Mouse (Mus musculus): ENCODE measurements around the gene Dip2b.

Dip2b gene

GRCm38 (mm10) chr15:100177167-100177566, 138.7 kb downstream of the Dip2b start:
- no peak for DNase-seq (ENCODE audit: low read depth, low spot score)

DNA sequence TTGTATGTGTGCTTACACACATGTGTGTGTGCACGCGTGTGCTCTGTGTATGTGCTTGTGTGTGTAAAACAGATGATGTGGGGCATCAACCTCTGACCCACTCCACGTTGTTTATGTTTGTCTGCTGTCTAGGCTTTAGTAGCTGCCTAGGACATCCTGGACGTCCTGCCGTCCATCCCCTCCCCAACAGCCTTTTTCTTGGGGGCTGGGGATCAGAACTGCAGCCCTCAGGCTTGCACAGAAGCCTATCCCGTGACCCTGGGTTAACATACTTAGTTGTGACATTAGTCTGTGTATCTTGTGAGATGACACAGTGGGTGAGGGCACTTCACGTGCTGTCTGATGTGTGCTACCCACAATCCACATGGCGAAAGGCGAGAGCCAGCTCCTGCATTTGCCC, 139.1 kb downstream of the Dip2b start:
- DNase-seq (ENCODE audit: low read depth, low spot score): no peak

GRCm38 (mm10) chr15:100178487-100178886, 140.0 kb downstream of the Dip2b start:
- no peak for DNase-seq (ENCODE audit: low read depth, low spot score)

DNA sequence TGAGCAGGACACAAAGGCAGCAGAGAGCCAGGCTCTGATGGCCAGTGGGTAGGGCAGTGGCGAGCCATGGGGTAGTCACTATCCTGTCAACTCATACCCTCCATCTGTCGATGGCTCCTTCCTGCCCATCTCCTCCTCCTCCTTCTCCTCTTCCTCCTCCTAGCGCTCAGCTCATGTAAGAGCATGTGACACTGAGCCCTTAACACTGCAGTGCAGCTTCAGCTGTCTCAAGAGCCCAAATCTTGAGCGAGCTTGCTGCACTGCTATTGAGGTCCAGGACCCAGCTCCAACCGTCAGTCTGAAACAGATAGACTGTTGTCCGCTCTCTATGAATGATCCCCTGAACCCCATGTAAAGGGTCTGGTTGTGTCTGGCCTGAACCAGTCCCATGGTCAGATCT, 141.2 kb downstream of the Dip2b start:
- peak; percentile 24 for DNase-seq (ENCODE audit: low read depth, low spot score)

DNA sequence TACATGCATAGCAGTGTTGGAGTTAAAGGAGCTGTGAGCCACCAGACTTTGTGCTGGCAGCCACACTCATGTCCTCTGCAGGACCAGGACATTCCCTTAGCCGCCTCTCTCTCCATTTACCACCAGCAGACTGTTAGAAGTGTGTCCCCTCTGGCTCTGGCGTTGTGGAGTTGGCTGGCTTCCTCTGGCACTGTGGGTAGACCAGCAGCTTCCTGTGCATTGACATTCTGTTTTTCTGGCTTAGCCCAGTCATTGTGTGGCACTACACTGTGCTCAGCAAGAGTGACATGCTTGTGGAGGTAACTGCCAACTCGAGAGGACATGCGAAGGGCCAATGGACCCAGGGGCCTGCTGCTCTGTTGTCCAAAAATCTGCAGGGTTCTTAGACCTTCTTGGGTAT, 141.8 kb downstream of the Dip2b start:
- DNase-seq (ENCODE audit: low read depth, low spot score): peak; percentile 62

- peak; percentile 90 for DNase-seq (ENCODE audit: low read depth, low spot score)
Measured at GRCm38 (mm10) chr15:100181841-100182240, 143.4 kb downstream of the Dip2b start.

DNA sequence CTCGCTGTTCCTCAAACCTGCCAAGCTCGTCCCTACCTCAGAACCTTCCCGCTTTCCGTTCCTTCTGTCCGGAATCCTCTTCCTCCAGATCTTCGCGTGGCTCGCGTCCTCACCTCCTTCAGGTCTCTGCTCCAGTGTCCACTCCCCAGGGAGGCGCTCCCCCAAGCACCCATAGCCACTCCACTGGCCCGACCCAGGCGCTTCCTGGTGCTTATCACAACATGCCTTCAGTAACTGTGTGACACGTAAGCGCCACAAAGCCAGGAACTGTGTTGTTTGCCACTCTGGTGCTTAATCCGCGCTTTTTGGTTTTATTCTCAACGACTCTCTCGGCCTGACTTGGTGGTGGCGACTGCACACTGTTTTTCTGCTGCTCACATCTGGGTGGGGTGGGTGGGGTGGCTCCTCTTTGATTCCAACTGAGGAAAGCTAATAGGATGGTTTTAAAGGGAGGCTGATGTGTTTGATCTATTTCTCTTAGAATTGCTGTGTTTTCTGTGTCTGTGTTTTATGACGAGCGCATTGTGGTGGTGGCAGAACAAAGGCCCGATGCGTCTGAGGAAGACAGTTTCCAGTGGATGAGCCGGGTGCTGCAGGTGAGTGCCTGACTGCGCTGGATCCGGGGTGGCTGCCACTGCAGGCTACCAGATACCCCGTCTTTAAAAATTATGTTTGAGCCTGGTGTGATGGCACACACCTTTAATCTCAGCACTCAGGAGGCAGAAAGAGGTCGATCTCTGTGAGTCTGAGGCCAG, 144.2 kb downstream of the Dip2b start:
- DNase-seq (ENCODE audit: low read depth, low spot score): peak; percentile 73

DNA sequence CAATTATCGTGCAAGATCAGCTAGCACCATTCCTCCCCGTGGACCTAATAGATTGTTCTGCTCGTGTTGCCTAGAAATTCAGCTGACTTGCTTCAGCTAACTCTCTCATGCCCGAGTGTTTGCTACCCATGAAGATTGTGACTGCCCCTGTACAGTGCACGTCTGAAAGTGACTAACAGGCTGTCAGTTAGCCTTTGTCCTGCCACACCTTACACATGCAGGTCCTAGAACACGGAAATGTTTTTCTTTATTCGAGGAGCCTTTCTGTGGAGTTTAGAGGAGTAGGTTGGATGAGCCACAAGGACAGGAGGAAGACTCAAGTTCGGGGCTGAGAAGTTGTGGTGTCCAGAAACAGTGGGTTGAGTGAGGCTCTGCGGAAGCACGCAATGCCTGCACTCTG, 145.0 kb downstream of the Dip2b start:
- no peak for DNase-seq (ENCODE audit: low read depth, low spot score)

DNA sequence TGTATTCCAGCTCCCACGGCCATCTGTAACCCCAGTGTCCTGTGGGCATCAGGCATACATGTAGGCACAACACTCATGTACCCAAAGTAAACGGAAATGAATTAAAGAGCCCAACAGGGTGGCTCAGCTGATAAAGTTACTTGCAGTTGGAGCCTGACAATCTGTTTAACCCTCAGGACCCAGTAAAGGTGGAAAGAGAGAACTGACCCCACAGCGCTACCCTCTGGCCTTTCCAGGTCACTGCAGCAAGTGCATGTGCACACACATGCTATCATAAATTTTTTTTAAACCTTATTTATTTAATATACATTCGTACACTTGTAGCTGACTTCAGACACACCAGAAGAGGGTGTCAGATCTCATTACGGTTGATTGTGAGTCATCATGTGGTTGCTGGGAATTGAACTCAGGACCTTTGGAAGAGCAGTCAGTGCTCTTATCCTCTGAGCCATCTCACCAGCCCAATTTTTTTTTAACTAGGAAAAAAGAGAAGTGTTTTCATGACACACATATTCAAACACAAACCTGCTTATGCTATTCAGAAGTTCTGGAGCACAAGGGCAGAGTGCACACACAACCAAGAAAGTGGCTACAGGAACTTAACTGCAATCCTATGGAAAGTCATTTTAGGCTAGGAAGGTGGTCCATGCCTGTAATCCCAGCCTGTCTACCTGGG, 146.5 kb downstream of the Dip2b start:
- peak; percentile 41 for DNase-seq (ENCODE audit: low read depth, low spot score)

GRCm38 (mm10) chr15:100186234-100186633, 147.8 kb downstream of the Dip2b start:
- no peak for DNase-seq (ENCODE audit: low read depth, low spot score)

DNA sequence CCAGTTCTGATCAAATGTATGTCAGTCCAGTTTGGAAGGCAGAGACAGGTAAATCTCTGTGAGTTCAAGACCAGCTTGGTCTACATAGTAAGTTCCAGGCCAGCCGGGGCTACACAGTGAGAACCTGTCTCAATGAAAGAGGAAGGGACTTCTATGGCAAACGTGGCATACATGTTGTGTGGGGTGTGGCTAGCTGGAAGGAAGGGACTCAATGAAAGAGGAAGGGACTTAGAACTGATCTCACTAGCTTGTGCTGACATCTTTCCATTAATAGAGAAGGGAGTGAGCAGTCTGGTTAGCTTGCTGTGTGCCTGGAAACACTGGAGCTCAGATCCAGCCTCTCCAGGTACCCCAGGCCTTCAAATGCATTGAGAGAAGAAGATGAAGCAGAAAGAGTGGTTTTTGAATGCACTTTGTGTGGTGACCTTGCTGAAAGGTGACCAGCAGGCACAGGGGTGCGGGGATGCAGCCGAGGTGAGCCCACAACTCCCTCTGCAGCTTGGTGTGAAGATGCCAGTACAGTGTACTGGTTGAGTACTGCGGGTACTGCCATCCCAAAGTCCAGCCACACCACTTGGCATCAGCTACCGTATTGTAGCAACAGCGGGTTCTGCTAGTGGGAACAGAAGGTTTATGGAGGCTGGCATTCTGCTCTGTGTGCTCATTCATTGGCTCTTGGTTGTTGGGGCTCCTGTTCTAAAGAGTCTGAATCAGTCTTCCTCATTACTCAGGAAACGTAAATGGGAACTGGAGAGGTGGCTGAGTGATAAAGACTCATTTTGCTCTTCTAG, 148.6 kb downstream of the Dip2b start:
- no peak for DNase-seq (ENCODE audit: low read depth, low spot score)

DNA sequence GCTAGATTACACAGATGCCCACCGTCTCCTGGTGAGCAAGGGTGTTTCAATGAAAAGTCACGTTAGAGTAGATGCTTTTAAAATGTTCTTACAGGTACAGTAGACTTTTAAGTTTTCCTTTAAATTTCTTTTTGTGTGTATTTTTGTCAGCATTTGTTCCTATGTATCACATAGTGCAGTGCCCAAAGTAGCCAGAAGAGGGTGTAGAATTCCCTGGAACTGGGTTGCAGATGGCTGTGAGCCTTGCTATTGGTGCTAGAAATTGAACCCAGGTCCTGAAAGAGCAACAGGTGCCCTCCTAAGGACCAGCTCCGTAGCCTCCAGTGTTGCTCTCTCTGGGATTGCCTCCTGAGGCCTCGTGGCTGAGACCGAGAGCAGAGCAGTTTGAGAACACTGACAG, 150.1 kb downstream of the Dip2b start:
- no peak for DNase-seq (ENCODE audit: low read depth, low spot score)

- peak; percentile 65 for DNase-seq (ENCODE audit: low read depth, low spot score)
Measured at GRCm38 (mm10) chr15:100188962-100189404, 150.5 kb downstream of the Dip2b start.

- DNase-seq (ENCODE audit: low read depth, low spot score): no peak
Measured at GRCm38 (mm10) chr15:100190083-100190482, 151.6 kb downstream of the Dip2b start.

DNA sequence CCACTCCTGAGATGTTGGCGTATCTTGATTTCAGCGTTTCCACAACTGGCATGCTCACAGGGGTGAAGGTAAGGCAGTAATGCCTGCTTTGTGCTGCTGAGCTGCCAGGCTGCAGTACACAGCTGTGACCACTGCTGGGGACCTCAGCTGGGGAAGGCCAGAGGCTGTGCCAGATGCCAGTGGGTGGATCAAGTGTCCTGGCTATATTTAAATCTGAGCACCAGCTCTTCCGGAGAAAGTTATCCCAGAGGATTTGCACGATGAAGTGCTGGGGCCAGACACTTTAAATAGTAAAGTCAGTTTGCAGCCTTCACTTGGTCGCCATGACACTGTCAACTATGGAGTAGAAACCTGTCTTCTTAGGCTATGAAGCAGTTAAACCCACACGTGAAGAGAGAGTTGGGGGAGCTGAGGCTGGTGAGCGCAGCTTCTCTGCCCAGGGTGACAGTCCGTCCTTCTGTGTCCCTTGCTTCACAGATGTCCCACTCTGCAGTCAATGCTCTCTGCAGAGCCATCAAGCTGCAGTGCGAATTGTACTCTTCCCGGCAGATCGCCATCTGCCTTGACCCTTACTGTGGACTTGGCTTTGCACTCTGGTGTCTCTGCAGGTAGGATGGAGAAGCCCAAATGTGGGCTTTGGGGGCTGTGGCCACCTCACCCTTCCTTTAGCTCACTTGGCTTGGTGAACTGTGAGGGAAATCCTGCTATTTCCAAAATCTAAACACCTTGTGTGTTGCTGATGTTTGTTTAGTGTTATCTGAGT, 160.7 kb downstream of the Dip2b start:
- DNase-seq (ENCODE audit: low read depth, low spot score): no peak

DNA sequence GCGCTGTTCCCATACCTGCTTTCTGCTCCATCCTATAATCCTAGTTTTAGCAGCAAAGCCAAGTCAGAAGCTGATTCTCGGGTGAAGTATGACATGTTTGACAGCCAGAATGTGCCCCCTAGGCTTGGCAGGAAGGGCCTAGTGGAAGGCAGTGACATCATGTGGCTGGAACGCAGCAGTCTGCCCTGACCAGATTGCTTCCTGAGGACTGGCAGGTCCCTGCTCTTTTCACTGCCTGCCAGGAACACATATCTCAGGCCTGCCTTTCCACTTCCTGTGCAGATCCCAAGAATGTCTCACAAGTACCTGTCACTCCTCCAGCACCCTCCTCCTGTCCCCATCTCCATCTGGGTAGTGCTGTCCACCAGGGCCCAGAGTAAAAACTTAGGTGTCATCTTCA, 161.3 kb downstream of the Dip2b start:
- DNase-seq (ENCODE audit: low read depth, low spot score): no peak

- DNase-seq (ENCODE audit: low read depth, low spot score): no peak
Measured at GRCm38 (mm10) chr15:100201806-100202205, 163.3 kb downstream of the Dip2b start.

- no peak for DNase-seq (ENCODE audit: low read depth, low spot score)
Measured at GRCm38 (mm10) chr15:100202431-100203015, 164.1 kb downstream of the Dip2b start.

- no peak for DNase-seq (ENCODE audit: low read depth, low spot score)
Measured at GRCm38 (mm10) chr15:100204574-100204973, 166.1 kb downstream of the Dip2b start.

DNA sequence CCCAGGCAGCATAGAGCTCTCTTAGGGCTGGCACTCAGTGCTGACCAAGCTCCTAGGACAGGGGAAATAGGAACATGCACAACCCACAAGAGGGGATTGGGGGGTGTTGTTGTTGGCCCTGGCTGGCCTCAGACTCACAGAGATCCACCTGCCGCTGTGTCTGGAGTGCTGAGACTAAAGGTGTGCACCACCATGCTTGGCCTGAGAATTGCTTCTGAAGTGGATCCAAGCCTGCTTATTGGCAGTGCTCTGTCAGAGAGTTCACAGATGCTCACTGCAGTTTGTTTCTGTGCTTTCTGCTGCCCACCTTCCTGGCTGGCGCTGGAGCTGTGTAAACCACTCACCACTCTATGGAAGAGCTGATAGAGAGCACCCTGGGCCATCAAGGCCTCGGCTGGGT, 171.5 kb downstream of the Dip2b start:
- no peak for DNase-seq (ENCODE audit: low read depth, low spot score)

GRCm38 (mm10) chr15:100213339-100213738, 174.9 kb downstream of the Dip2b start:
- no peak for DNase-seq (ENCODE audit: low read depth, low spot score)

Measured in CD4-positive helper T cell, adult 2 months (primary cell).